Mouse (Mus musculus) neural tube, embryonic 11.5 days (tissue): ENCODE data around the gene Nat14. TPM values are rescaled to one million over a fixed set of nuclear protein-coding genes. Genes with fewer than 3 reads are reported as not detected.

ENCODE experiments used
- ATAC-seq: fragments of 200-750 bp; cut with Nextera tagmentation; 2 replicates; pipeline ENCODE4 v1.8.0; 2017; ENCODE audit warnings: moderate number of reproducible peaks, mild to moderate bottlenecking, moderate TSS enrichment, moderate library complexity; ENCODE audit not compliant: insufficient read depth, low FRiP score, low TSS enrichment
- DNase-seq: peaks from one replicate; pipeline ENCODE4 v3.0.0-alpha.2; 2015; ENCODE audit warnings: low spot score
- H3K27ac ChIP-seq: fragments of 300-500 bp; sonication (generic); 2 replicates; pipeline ENCODE4 v1.5.1; 2014; ENCODE audit warnings: low read depth, mild to moderate bottlenecking, low read length
- H3K27me3 ChIP-seq: fragments of 300-500 bp; sonication (generic); 2 replicates; pipeline ENCODE4 v1.6.1; 2014; ENCODE audit warnings: mild to moderate bottlenecking, low read length, mixed read lengths; ENCODE audit not compliant: control insufficient read depth, insufficient read depth
- H3K36me3 ChIP-seq: fragments of 300-500 bp; sonication (generic); 2 replicates; pipeline ENCODE4 v1.6.1; 2014; ENCODE audit warnings: mild to moderate bottlenecking, low read length, moderate library complexity, mixed read lengths; ENCODE audit not compliant: control insufficient read depth, insufficient read depth
- H3K4me1 ChIP-seq: fragments of 300-500 bp; sonication (generic); 2 replicates; pipeline ENCODE4 v1.6.1; 2014; ENCODE audit warnings: low read length, mixed read lengths; ENCODE audit not compliant: control insufficient read depth, insufficient read depth
- H3K4me2 ChIP-seq: fragments of 300-500 bp; sonication (generic); 2 replicates; pipeline ENCODE4 v1.6.1; 2014; ENCODE audit warnings: low read depth, mild to moderate bottlenecking, moderate library complexity
- H3K4me3 ChIP-seq: fragments of 300-500 bp; sonication (generic); 2 replicates; pipeline ENCODE4 v1.5.1; 2014; ENCODE audit warnings: low read depth, low read length
- H3K9ac ChIP-seq: fragments of 300-500 bp; sonication (generic); 2 replicates; pipeline ENCODE4 v1.6.1; 2014; ENCODE audit warnings: mild to moderate bottlenecking, low read length
- H3K9me3 ChIP-seq: fragments of 300-500 bp; sonication (generic); 2 replicates; pipeline ENCODE4 v1.6.1; 2016; ENCODE audit warnings: low read length; ENCODE audit not compliant: control insufficient read depth
- WGBS: fragments of 180-500 bp; shearing (Covaris S2); extraction: QIAGEN DNeasy Blood & Tissue Kit; methylation state at CpG from one replicate; pipeline ENCODE4 v1.1.7; 2014; 5-methylcytosine and 5-hydroxymethylcytosine counted together
- polyA plus RNA-seq: library from polyadenylated mRNA; unstranded; fragments of >200 nt; fragmentation: Nextera tagmentation; extraction: Ambion mirVana; gene quantifications from 2 replicates; pipeline ENCODE4 v1.2.1, GENCODE M21; 2014

The Nat14 gene
- polyA plus RNA-seq, 1 experiment from 2014 or later: 7.1 TPM

DNA sequence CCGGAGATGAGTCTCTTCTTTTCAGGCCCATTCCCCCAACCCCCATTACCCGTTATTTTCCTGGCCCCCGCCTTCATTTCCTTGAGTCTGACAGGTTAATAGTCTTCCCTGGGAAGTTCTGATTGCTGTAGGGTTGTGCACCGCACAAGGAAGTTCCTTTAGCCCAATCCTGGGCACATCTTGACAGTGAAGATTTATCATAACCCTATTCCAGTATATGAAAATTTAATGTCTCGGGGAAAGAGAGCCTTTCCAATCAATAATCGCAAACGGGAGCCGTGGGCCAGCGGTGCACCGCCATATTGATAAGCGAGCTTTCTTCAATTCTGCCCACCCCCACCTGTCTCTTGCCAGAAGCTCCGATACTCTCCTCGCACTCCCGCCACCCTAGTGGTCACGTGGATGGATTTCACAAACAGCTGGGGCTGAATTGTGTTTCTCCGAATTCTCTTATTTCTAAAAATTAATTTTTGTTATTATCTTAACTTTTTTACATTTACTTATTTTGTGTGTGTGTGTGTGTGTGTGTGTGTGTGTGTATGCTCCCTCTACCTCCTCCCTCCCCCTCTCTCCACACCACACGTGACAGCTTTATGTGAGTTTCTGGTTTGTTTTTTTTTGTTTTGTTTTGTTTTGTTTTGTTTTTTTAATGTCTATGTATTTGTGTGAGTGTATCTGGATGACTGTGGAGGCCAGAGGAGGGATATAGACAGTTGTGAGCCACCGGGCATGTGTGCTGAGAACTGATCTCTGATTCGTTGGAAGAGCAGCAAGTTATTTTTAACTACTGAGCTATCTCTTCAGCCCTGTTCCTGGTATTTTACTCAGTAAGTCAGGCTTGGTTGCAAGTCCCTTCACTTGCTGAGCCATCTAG lies 21.9 kb upstream of the Nat14 start:
- H3K27ac ChIP-seq: no peak overlapping the region

DNA sequence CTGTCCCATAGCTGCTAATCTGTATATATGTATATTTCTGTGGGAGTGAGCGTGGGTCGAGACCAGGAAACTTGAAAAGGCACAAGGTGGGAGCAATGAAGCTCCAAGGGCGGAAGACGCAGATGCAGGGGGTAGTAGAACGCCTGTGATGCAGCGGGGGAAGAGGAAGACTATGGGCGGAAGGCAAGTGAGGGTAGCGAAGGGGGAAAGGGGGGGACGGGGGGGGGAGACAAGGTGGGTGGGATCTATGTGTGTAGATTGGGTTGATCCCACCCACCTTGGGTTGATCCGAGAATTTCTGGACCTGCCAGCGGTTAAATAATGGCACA lies 21.3 kb upstream of the Nat14 start:
- no peak overlapping the region for H3K4me3 ChIP-seq
- 32% methylated on average over 11 of the region's 11 CpGs for WGBS
- no peak overlapping the region for H3K27ac ChIP-seq
- no peaks in the 10 kb centered on the region for H3K36me3 ChIP-seq
- no peak overlapping the region for H3K9ac ChIP-seq
- H3K4me2 ChIP-seq: 0 out of 2 replicates have a peak overlapping the region, but pooled peaks have one; percentile 6
- peaks cover 4% of the 10 kb centered on the region; the same call in 1 of the 2 replicates for H3K9me3 ChIP-seq
- DNase-seq (no peak), ATAC-seq (no peak)
- H3K27me3 ChIP-seq: no peaks in the 10 kb centered on the region
- no peaks in the 10 kb centered on the region for H3K4me1 ChIP-seq

More for the DNA sequence above, 21.9 kb upstream of the Nat14 start:
- Histone ChIP-seq H3K27me3 (no peaks in the 10 kb centered on the region), H3K36me3 (no peaks in the 10 kb centered on the region), H3K4me2 (peak overlapping the region; percentile 38), H3K4me3 (peak overlapping the region; percentile 6; the same call in 1 of the 2 replicates), H3K9me3 (peaks cover 4% of the 10 kb centered on the region; the same call in 1 of the 2 replicates), H3K9ac (no peak overlapping the region; the same call in 1 of the 2 replicates), H3K4me1 (no peaks in the 10 kb centered on the region)
- no peak for DNase-seq
- WGBS: 7% methylated on average over 19 of the region's 19 CpGs
- peak; percentile 38; the same call in 1 of the 2 replicates for ATAC-seq

DNA sequence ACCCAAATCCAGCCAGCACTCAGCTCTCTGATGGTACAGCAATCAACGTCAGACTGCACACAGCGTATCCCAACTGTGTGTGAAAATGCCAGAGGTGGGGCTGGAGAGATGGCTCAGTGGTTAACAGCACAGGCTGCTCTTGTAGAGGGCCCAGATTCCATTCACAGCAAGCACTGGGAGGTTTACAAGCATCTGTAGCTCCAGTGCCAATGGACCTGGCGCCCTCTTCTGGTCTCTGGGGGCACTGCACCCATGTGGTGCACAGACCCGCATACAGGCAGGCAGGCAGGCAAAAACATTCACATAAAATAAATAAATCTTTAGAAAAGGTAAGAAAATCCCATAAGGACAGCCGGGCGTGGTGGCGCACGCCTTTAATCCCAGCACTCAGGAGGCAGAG lies 20.7 kb upstream of the Nat14 start:
- Histone ChIP-seq H3K4me3 (no peak overlapping the region), H3K4me1 (no peaks in the 10 kb centered on the region), H3K9ac (no peak overlapping the region), H3K36me3 (no peaks in the 10 kb centered on the region), H3K9me3 (peaks cover 4% of the 10 kb centered on the region; the same call in 1 of the 2 replicates), H3K4me2 (no peak overlapping the region), H3K27ac (no peak overlapping the region), H3K27me3 (no peaks in the 10 kb centered on the region)
- no peak for ATAC-seq
- no peak for DNase-seq
- 54% methylated on average over 8 of the region's 8 CpGs for WGBS

DNA sequence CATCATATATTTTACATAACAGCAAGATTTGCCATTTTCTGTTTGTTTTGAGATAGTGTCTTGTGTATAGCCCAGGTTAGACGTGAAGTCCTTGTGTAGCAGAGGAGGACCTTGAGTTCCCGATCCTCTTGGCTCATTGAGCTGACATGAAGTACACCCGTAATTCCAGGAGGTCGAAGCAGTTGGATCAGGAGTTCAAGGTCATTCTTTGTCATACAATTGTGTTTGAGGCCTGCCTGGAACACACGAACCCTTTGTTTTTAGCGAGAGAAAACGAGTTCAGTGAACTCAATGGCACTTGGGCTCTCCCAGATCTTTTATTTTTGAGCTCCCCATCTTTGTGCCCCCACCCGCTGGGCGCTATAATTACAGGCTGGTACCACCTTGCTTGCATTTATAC lies 19.4 kb upstream of the Nat14 start:
- H3K27me3 ChIP-seq: no peaks in the 10 kb centered on the region
- no peak for ATAC-seq
- no peak for DNase-seq
- H3K9ac ChIP-seq: no peak overlapping the region
- H3K27ac ChIP-seq: no peak overlapping the region
- H3K9me3 ChIP-seq: peaks cover 4% of the 10 kb centered on the region; the same call in 1 of the 2 replicates
- no peaks in the 10 kb centered on the region for H3K36me3 ChIP-seq
- H3K4me3 ChIP-seq: no peak overlapping the region
- no peaks in the 10 kb centered on the region for H3K4me1 ChIP-seq
- 86% methylated on average over 9 of the region's 9 CpGs for WGBS
- H3K4me2 ChIP-seq: no peak overlapping the region

GRCm38 (mm10) chr7:4906466-4906950 lies 15.3 kb upstream of the Nat14 start, which contains the start of gene Gm36210:
Gm36210 (minus strand) TSS chr7:4906516.
- no peak within 1 kb of the TSS for H3K4me3 ChIP-seq
- no peaks in the 10 kb centered on the region for H3K36me3 ChIP-seq
- DNase-seq (no peak), ATAC-seq (no peak)
- H3K27me3 ChIP-seq: no peaks in the 10 kb centered on the region; the same call in 1 of the 2 replicates
- no peak within 1 kb of the TSS for H3K27ac ChIP-seq
- H3K4me2 ChIP-seq: no peak within 1 kb of the TSS
- H3K9me3 ChIP-seq: no peaks in the 10 kb centered on the region
- no peak within 1 kb of the TSS for H3K9ac ChIP-seq
- no peaks in the 10 kb centered on the region for H3K4me1 ChIP-seq
- 50% methylated on average over 10 of the region's 10 CpGs for WGBS

DNA sequence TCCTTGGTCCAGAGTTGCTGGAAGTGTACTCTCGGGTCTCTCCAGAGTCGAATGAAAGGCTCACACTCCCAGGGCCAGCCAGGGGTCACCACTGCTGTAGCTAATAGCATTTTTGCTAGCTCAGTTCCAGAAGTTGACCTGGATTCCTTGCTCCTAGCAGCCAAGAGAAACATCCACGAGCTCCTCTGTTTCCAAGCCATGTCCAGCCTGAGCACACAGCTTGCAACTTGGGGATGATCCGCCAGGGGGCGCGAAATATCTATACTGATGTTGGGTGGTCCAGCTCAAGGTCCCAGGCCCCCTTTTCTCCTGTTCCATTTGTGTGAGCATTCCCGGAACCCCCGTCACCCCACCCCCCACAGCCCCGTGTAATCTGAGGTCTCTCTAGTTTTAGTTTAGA lies 10.3 kb upstream of the Nat14 start:
- H3K4me3 ChIP-seq: no peak overlapping the region
- DNase-seq: peak; percentile 76
- no peak overlapping the region for H3K4me2 ChIP-seq
- H3K36me3 ChIP-seq: no peaks in the 10 kb centered on the region
- H3K27me3 ChIP-seq: no peaks in the 10 kb centered on the region; the same call in 1 of the 2 replicates
- no peak overlapping the region for H3K27ac ChIP-seq
- WGBS: 38% methylated on average over 9 of the region's 9 CpGs
- H3K4me1 ChIP-seq: peaks cover 11% of the 10 kb centered on the region
- no peak overlapping the region for H3K9ac ChIP-seq
- H3K9me3 ChIP-seq: no peaks in the 10 kb centered on the region
- ATAC-seq: no peak

GRCm38 (mm10) chr7:4912248-4912647 lies 9.6 kb upstream of the Nat14 start:
- Histone ChIP-seq H3K9me3 (no peaks in the 10 kb centered on the region), H3K4me3 (no peak overlapping the region), H3K4me2 (no peak overlapping the region), H3K36me3 (no peaks in the 10 kb centered on the region), H3K4me1 (peaks cover 16% of the 10 kb centered on the region), H3K27me3 (no peaks in the 10 kb centered on the region; the same call in 1 of the 2 replicates), H3K27ac (no peak overlapping the region), H3K9ac (no peak overlapping the region)
- DNase-seq (no peak), ATAC-seq (no peak)
- WGBS: 69% methylated on average over 5 of the region's 5 CpGs

GRCm38 (mm10) chr7:4915007-4915665 lies 6.7 kb upstream of the Nat14 start, which contains the start of gene Zfp628:
Zfp628 (plus strand) TSS chr7:4915217.
- Histone ChIP-seq H3K27me3 (no peaks in the 10 kb centered on the region; the same call in 1 of the 2 replicates), H3K36me3 (peaks cover 14% of the 10 kb centered on the region), H3K9me3 (no peaks in the 10 kb centered on the region), H3K4me2 (peak within 1 kb of the TSS; percentile 62), H3K9ac (peak within 1 kb of the TSS; percentile 94), H3K27ac (peak within 1 kb of the TSS; percentile 96), H3K4me3 (peak within 1 kb of the TSS; percentile 74), H3K4me1 (peaks cover 16% of the 10 kb centered on the region)
- DNase-seq (peak; percentile 93), ATAC-seq (peak; percentile 87)
- WGBS: under 1% methylated on average over 50 of the region's 56 CpGs
